Mouse (Mus musculus) limb, embryonic 10.5 days (tissue): ENCODE data around the gene Foxd1. TPM values are rescaled to one million over a fixed set of nuclear protein-coding genes. Genes with fewer than 3 reads are reported as not detected.

Experiments used
- DNase-seq: peaks from one replicate; pipeline ENCODE4 v3.0.0-alpha.2; 2017; ENCODE audit warnings: low spot score
- H3K27ac ChIP-seq: fragments of 300-500 bp; sonication (generic); 2 replicates; pipeline ENCODE4 v1.5.1; 2016; ENCODE audit warnings: mild to moderate bottlenecking
- H3K27me3 ChIP-seq: fragments of 300-500 bp; sonication (generic); 2 replicates; pipeline ENCODE4 v1.6.1; 2016; ENCODE audit warnings: low read depth, mild to moderate bottlenecking; ENCODE audit not compliant: poor library complexity, severe bottlenecking
- H3K36me3 ChIP-seq: fragments of 300-500 bp; sonication (generic); 2 replicates; pipeline ENCODE4 v1.6.1; 2016; ENCODE audit warnings: mild to moderate bottlenecking, moderate library complexity
- H3K4me1 ChIP-seq: fragments of 300-500 bp; sonication (generic); 2 replicates; pipeline ENCODE4 v1.6.1; 2016
- H3K4me3 ChIP-seq: fragments of 300-500 bp; sonication (generic); 2 replicates; pipeline ENCODE4 v1.5.1; 2016; ENCODE audit warnings: mild to moderate bottlenecking, moderate library complexity
- H3K9me3 ChIP-seq: fragments of 300-500 bp; sonication (generic); replicated peaks from 2 replicates; pipeline ENCODE4 v1.6.1; 2016; ENCODE audit warnings: mild to moderate bottlenecking
- WGBS: fragments of 180-500 bp; shearing (Covaris S2); methylation state at CpG from one replicate; pipeline ENCODE4 v1.1.7; 2016; 5-methylcytosine and 5-hydroxymethylcytosine counted together
- polyA plus RNA-seq: library from polyadenylated mRNA; unstranded; fragments of >200 nt; fragmentation: Nextera tagmentation; extraction: Ambion mirVana; gene quantifications from 2 replicates; pipeline ENCODE4 v1.2.1, GENCODE M21; 2016

The Foxd1 gene
- polyA plus RNA-seq: 0.11 and 0.21 TPM in 2 replicates

GRCm38 (mm10) chr13:98354090-98354801, at the start of gene Foxd1:
TSS of gene Foxd1 (plus strand) at chr13:98354242.
- Histone ChIP-seq H3K4me3 (peak within 1 kb of the TSS; percentile 54), H3K36me3 (no peaks in the 10 kb centered on the region), H3K27me3 (peaks cover 99% of the 10 kb centered on the region), H3K9me3 (no peaks in the 10 kb centered on the region), H3K27ac (peak within 1 kb of the TSS; percentile 66), H3K4me1 (peaks cover 30% of the 10 kb centered on the region)
- peak; percentile 82 for DNase-seq
- under 1% methylated on average over 76 of the region's 76 CpGs for WGBS

DNA sequence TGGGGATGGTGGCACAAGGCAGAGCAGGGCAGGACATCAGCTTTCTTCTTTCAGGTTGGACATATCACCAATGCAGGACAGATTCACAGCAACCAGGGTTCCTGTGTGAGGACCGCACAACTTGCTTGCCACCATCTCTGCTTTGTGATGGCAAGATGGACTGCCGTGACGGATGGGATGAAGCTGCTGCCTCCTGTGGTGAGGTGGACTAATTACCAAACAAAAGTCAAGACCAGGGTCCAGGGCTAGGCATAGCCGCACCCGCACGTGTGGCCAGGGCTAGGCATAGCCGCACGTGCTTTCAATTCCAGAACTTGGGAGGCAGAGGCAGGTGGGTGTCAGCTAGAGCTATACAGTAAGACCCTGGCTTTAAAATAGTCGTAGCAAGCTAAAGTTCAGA, 48.8 kb upstream of the Foxd1 start:
- H3K27ac ChIP-seq: no peak overlapping the region
- H3K9me3 ChIP-seq: no peaks in the 10 kb centered on the region
- 91% methylated on average over 9 of the region's 9 CpGs for WGBS
- no peaks in the 10 kb centered on the region for H3K4me1 ChIP-seq
- peaks cover 29% of the 10 kb centered on the region for H3K36me3 ChIP-seq
- no peak for DNase-seq
- no peaks in the 10 kb centered on the region for H3K27me3 ChIP-seq
- H3K4me3 ChIP-seq: no peak overlapping the region

DNA sequence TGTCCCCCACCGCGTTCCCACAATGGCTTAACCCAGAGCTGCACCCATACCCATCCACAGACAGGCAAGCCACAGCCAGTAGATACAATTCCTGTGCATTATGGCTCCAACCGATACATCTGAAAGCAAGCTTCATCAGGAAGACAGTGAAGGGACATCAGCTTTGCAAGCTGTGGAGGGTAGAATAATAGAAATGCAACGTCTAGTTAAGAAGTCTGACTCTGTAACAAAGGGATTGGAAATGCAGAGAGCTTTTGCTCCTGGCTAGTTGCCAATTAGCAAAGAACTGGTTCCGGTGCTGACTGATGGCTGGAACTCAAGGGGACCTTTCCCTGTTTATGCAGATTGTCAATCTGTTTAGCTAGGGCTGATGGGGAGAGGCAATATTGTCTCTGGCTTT, 47.6 kb upstream of the Foxd1 start:
- 63% methylated on average over 5 of the region's 5 CpGs for WGBS

GRCm38 (mm10) chr13:98306852-98307475, 47.1 kb upstream of the Foxd1 start:
- no peaks in the 10 kb centered on the region for H3K9me3 ChIP-seq
- 63% methylated on average over 14 of the region's 14 CpGs for WGBS
- peaks cover 46% of the 10 kb centered on the region for H3K36me3 ChIP-seq
- DNase-seq: no peak
- H3K27me3 ChIP-seq: no peaks in the 10 kb centered on the region
- H3K4me3 ChIP-seq: no peak overlapping the region
- H3K4me1 ChIP-seq: no peaks in the 10 kb centered on the region
- H3K27ac ChIP-seq: no peak overlapping the region

More for the DNA sequence above, 47.6 kb upstream of the Foxd1 start:
- Histone ChIP-seq H3K27me3 (no peaks in the 10 kb centered on the region), H3K27ac (no peak overlapping the region), H3K4me1 (no peaks in the 10 kb centered on the region), H3K4me3 (no peak overlapping the region), H3K36me3 (peaks cover 41% of the 10 kb centered on the region), H3K9me3 (no peaks in the 10 kb centered on the region)
- no peak for DNase-seq

- 88% methylated on average over 5 of the region's 5 CpGs for WGBS
- H3K4me3 ChIP-seq: no peak overlapping the region
- no peaks in the 10 kb centered on the region for H3K4me1 ChIP-seq
- H3K36me3 ChIP-seq: peaks cover 57% of the 10 kb centered on the region
- no peak for DNase-seq
- no peaks in the 10 kb centered on the region for H3K9me3 ChIP-seq
- no peaks in the 10 kb centered on the region for H3K27me3 ChIP-seq
- no peak overlapping the region for H3K27ac ChIP-seq
These were observed 46.0 kb upstream of the Foxd1 start for GRCm38 (mm10) chr13:98308004-98308403.

DNA sequence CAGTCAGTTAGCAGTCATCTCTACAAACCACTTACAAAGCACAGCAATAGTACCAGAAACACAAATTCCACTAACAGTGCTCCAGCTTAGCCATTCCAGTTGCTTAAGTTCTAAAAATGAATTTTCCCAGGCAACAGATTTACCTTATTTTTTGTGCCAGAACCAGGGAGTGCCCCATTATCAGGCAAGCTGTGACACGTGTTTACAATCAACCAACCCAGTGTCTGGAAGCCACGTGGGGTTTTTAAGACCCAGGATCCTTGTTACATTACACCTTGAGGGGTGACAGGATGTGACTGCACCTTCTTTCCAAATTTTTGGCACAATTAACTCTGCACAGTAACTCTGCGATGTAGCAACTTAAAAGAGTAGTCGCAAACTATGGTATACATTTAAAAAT, 45.3 kb upstream of the Foxd1 start:
- DNase-seq: no peak
- Histone ChIP-seq H3K4me3 (no peak overlapping the region), H3K27me3 (no peaks in the 10 kb centered on the region), H3K9me3 (no peaks in the 10 kb centered on the region), H3K27ac (no peak overlapping the region), H3K4me1 (no peaks in the 10 kb centered on the region), H3K36me3 (peaks cover 64% of the 10 kb centered on the region)
- 81% methylated on average over 4 of the region's 4 CpGs for WGBS

- Histone ChIP-seq H3K4me3 (no peak overlapping the region), H3K9me3 (no peaks in the 10 kb centered on the region), H3K27me3 (no peaks in the 10 kb centered on the region), H3K27ac (no peak overlapping the region), H3K4me1 (peaks cover 12% of the 10 kb centered on the region), H3K36me3 (peaks cover 80% of the 10 kb centered on the region)
- 95% methylated on average over 5 of the region's 5 CpGs for WGBS
- no peak for DNase-seq
These were observed 42.4 kb upstream of the Foxd1 start for GRCm38 (mm10) chr13:98311597-98311996.

GRCm38 (mm10) chr13:98313631-98314030, 40.4 kb upstream of the Foxd1 start:
- peaks cover 65% of the 10 kb centered on the region for H3K36me3 ChIP-seq

DNA sequence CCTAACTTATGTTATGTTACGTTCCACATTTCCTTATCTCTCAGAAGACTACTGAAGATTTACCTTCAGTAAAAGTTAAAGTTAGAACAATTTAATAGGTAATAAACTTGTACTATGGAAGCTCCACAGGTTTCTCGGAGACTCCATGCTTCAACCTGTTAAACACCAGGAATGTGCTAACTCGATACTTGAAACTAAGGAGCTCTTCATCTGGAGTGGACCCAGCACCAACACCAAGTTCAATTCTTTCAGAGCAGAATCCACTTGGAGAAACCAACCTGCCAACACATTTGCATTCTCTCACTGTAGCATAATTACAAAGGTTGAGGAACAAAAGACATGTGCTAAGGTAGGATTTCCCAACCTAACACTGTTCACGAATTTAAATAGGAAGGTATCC, 38.9 kb upstream of the Foxd1 start:
- DNase-seq: no peak
- H3K36me3 ChIP-seq: peaks cover 52% of the 10 kb centered on the region
- peaks cover 18% of the 10 kb centered on the region for H3K4me1 ChIP-seq
- no peak overlapping the region for H3K27ac ChIP-seq
- no peaks in the 10 kb centered on the region for H3K9me3 ChIP-seq
- WGBS: 84% methylated on average over 4 of the region's 4 CpGs
- peak overlapping the region; percentile 100 for H3K4me3 ChIP-seq
- no peaks in the 10 kb centered on the region for H3K27me3 ChIP-seq

More at GRCm38 (mm10) chr13:98313631-98314030, 40.4 kb upstream of the Foxd1 start:
- Histone ChIP-seq H3K9me3 (no peaks in the 10 kb centered on the region), H3K27ac (no peak overlapping the region), H3K4me3 (no peak overlapping the region), H3K4me1 (peaks cover 18% of the 10 kb centered on the region), H3K27me3 (no peaks in the 10 kb centered on the region)
- 88% methylated on average over 7 of the region's 7 CpGs for WGBS
- DNase-seq: no peak

DNA sequence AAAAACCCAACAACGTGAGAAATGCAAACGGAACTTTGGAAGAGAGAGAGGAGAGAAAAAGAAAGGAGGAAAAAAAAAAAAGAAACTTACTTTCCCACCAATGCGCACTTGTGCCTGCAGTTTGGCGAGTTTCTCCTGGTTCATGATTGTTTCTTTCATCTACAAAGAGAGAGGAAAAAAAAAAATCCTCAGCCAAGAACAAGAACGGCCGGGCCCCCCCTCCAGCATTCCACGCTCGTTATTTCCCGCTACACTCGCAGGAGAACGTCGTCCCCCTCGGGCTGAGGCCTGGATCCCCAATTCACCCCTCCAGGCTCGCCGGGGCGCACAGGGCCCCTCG, 37.9 kb upstream of the Foxd1 start:
- Histone ChIP-seq H3K36me3 (peaks cover 42% of the 10 kb centered on the region), H3K27ac (peak overlapping the region; percentile 98), H3K27me3 (no peaks in the 10 kb centered on the region), H3K9me3 (no peaks in the 10 kb centered on the region), H3K4me3 (peak overlapping the region; percentile 100), H3K4me1 (peaks cover 18% of the 10 kb centered on the region)
- WGBS: under 1% methylated on average over 17 of the region's 17 CpGs
- no peak for DNase-seq

GRCm38 (mm10) chr13:98316480-98317245, 37.4 kb upstream of the Foxd1 start, which contains the start of gene Btf3:
TSS of gene Btf3 (minus strand) at chr13:98317006.
- peaks cover 36% of the 10 kb centered on the region for H3K36me3 ChIP-seq
- under 1% methylated on average over 90 of the region's 90 CpGs for WGBS
- H3K27ac ChIP-seq: peak within 1 kb of the TSS; percentile 98
- no peaks in the 10 kb centered on the region for H3K9me3 ChIP-seq
- no peaks in the 10 kb centered on the region for H3K27me3 ChIP-seq
- H3K4me3 ChIP-seq: peak within 1 kb of the TSS; percentile 100
- peaks cover 18% of the 10 kb centered on the region for H3K4me1 ChIP-seq
- DNase-seq: peak; percentile 98

DNA sequence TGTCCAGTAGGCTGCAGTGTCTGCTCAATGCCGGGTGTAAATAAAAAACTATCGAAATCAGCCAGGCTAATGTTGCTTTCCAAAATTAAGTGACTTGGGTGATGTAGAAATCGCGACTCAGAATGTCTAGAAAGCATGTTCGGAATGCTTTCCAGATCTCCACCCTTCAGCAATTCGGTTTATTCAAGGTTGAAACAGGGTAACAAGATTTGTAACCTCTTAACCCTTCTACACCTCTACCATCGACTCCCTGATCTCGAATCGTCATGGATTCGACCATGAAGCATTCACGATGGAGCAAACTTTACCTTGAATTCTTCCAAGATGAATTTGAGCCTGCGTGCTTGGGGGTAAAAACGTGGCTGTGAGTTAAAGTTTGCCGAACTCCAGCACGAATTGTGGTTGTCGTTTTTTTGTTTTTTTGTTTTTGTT, 36.8 kb upstream of the Foxd1 start:
- Histone ChIP-seq H3K27me3 (no peaks in the 10 kb centered on the region), H3K4me3 (peak overlapping the region; percentile 100), H3K27ac (peak overlapping the region; percentile 98), H3K9me3 (no peaks in the 10 kb centered on the region), H3K36me3 (peaks cover 30% of the 10 kb centered on the region), H3K4me1 (peaks cover 18% of the 10 kb centered on the region)
- no peak for DNase-seq
- WGBS: 6% methylated on average over 16 of the region's 16 CpGs

DNA sequence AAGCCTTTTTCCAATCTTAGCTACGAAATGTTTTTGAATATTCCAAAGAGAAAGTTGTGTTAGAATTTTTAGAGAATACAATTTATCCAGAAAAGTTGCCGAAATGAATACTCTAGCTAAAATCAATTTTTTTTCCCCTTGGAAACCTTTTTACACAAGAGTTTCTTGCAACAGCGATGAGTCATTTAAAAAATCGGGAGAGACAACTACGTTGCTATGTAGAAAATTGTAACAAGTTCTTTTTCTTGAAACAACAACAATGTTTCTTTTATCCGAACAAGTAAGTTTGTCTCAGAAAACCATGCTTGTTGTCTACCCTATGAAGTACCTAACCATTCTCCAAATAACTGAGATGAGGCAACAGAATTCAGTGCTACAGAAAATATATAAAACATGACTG, 36.1 kb upstream of the Foxd1 start:
- no peak for DNase-seq
- no peaks in the 10 kb centered on the region for H3K9me3 ChIP-seq
- H3K4me3 ChIP-seq: peak overlapping the region; percentile 100; the same call in 1 of the 2 replicates
- no peaks in the 10 kb centered on the region for H3K27me3 ChIP-seq
- 94% methylated on average over 6 of the region's 6 CpGs for WGBS
- peaks cover 18% of the 10 kb centered on the region for H3K4me1 ChIP-seq
- H3K36me3 ChIP-seq: peaks cover 24% of the 10 kb centered on the region
- H3K27ac ChIP-seq: no peak overlapping the region
